In genomic region chr5:116498880-116499640, GRCm38 (mm10) we compare ENCODE assay signal across 12 mouse cellular contexts.
DNase-seq lines count a peak whose midpoint lies in the region; ATAC-seq lines count a peak whose summit lies in the region.
"Had no signal": no experiment of that assay in that cellular context is flagged by ENCODE, and none has a peak within 500 bp of the region (broad histone marks: within the 10 kb centered on the region; RNA-seq: fewer than 3 reads in every experiment).

No protein-coding gene starts in this region.

- H3K9me3 ChIP-seq in hindbrain, embryonic 13.5 days = no peaks in the 10 kb centered on the region
- no peaks in the 10 kb centered on the region for H3K9me3 ChIP-seq in hindbrain, embryonic 12.5 days (replicated peaks)
- no peaks in the 10 kb centered on the region for H3K9me3 ChIP-seq in hindbrain, embryonic 16.5 days (ENCODE audit: control insufficient read depth, low read length)
- H3K9me3 ChIP-seq: limb, embryonic 10.5 days had no signal

- WGBS in hindbrain, embryonic 13.5 days = 61% methylated on average over 19 of the region's 19 CpGs
- WGBS in hindbrain, embryonic 12.5 days = 74% methylated on average over 19 of the region's 19 CpGs
- 61% methylated on average over 19 of the region's 19 CpGs for WGBS in hindbrain, embryonic 16.5 days

- H3K9ac ChIP-seq in hindbrain, embryonic 13.5 days = no peak overlapping the region
- no peak overlapping the region for H3K9ac ChIP-seq in hindbrain, embryonic 12.5 days
- no peak overlapping the region for H3K9ac ChIP-seq in hindbrain, embryonic 16.5 days (ENCODE audit: low read depth, low read length)
- H3K9ac ChIP-seq: lung, embryonic 14.5 days had no signal

- no peak for ATAC-seq in hindbrain, embryonic 13.5 days (ENCODE audit: low FRiP score)
- ATAC-seq in hindbrain, embryonic 12.5 days (ENCODE audit: low FRiP score) = no peak
- 0 out of 2 replicates have a peak, but pooled peaks have one; percentile 13 for ATAC-seq in hindbrain, embryonic 16.5 days

- no peak overlapping the region for H3K4me3 ChIP-seq in hindbrain, embryonic 13.5 days
- H3K4me3 ChIP-seq in hindbrain, embryonic 12.5 days = no peak overlapping the region
- no peak overlapping the region for H3K4me3 ChIP-seq in hindbrain, embryonic 16.5 days (ENCODE audit: low read length)
- H3K4me3 ChIP-seq: limb, embryonic 10.5 days had no signal

- peak; percentile 79 for DNase-seq in cerebellum, adult 11-12 months
- peak; percentile 34 to 42 for DNase-seq in left cerebral cortex, postnatal 36 days (ENCODE audit: low spot score in 2 of 2)
- no peak for DNase-seq in lung, postnatal 14 days
- no peak for DNase-seq in urinary bladder, postnatal 25 days (ENCODE audit: low spot score)
- DNase-seq in kidney, adult 11 months = no peak
- DNase-seq: adrenal gland, adult 2 months; kidney, adult 2 months; lung, embryonic 14.5 days had no signal

- H3K36me3 ChIP-seq in hindbrain, embryonic 13.5 days = no peaks in the 10 kb centered on the region
- no peaks in the 10 kb centered on the region for H3K36me3 ChIP-seq in hindbrain, embryonic 12.5 days
- no peaks in the 10 kb centered on the region for H3K36me3 ChIP-seq in hindbrain, embryonic 16.5 days (ENCODE audit: control insufficient read depth, insufficient read depth, low read length)
- H3K36me3 ChIP-seq: limb, embryonic 10.5 days had no signal

- peak overlapping the region; percentile 30; the same call in 1 of the 2 replicates for H3K27ac ChIP-seq in hindbrain, embryonic 13.5 days
- H3K27ac ChIP-seq in hindbrain, embryonic 12.5 days = no peak overlapping the region; the same call in 1 of the 2 replicates
- no peak overlapping the region for H3K27ac ChIP-seq in hindbrain, embryonic 16.5 days (ENCODE audit: low read depth, low read length)
- H3K27ac ChIP-seq: limb, embryonic 10.5 days had no signal

- intact Hi-C loops in left cerebral cortex, postnatal 36 days (cut with DNase I) = no loop called here

- H3K4me2 ChIP-seq in hindbrain, embryonic 13.5 days = no peak overlapping the region
- H3K4me2 ChIP-seq in hindbrain, embryonic 12.5 days (replicated peaks) = no peak overlapping the region
- no peak overlapping the region for H3K4me2 ChIP-seq in hindbrain, embryonic 16.5 days (ENCODE audit: low read length)
- H3K4me2 ChIP-seq: lung, embryonic 14.5 days had no signal

- H3K27me3 ChIP-seq in hindbrain, embryonic 13.5 days = no peaks in the 10 kb centered on the region
- no peaks in the 10 kb centered on the region for H3K27me3 ChIP-seq in hindbrain, embryonic 12.5 days
- no peaks in the 10 kb centered on the region for H3K27me3 ChIP-seq in hindbrain, embryonic 16.5 days (replicated peaks; ENCODE audit: control insufficient read depth, insufficient read depth, low read length)

- H3K4me1 ChIP-seq in hindbrain, embryonic 13.5 days (replicated peaks) = peaks cover 83% of the 10 kb centered on the region
- peaks cover 41% of the 10 kb centered on the region for H3K4me1 ChIP-seq in hindbrain, embryonic 12.5 days
- H3K4me1 ChIP-seq in hindbrain, embryonic 16.5 days (ENCODE audit: control insufficient read depth, insufficient read depth, low read depth, low read length) = peaks cover 11% of the 10 kb centered on the region

Comparison
In these comparisons a context has a peak if more than half of its experiments do, and no peak if none do; other contexts are left out.
1. DNase-seq: peak in cerebellum, adult 11-12 months (single experiment) and left cerebral cortex, postnatal 36 days (2 of 2); none in lung, postnatal 14 days (single experiment), urinary bladder, postnatal 25 days (single experiment) and kidney, adult 11 months (single experiment).